Mouse (Mus musculus): ENCODE measurements around the gene Yipf1. TPM values are rescaled to one million over a fixed set of nuclear protein-coding genes. Genes with fewer than 3 reads are reported as not detected.
A peak's percentile ranks its signal among the peaks of the same experiment; 100 is the strongest.
"Not testable (repeated sequence)": the region's sequence is repeated elsewhere in the genome, so short reads cannot be mapped to it uniquely, and the experiment has no call there.

The Yipf1 gene
- polyA plus RNA-seq, 1 experiment from 2014 or later: 71.7 TPM

GRCm38 (mm10) chr4:107358460-107358859 lies 44.3 kb downstream of the Yipf1 start:
- ATAC-seq: no peak
- Histone ChIP-seq H3K9me3 (ENCODE audit: low read length) (no peaks in the 10 kb centered on the region), H3K4me2 (replicated peaks; ENCODE audit: low read depth, low read length) (no peak overlapping the region), H3K9ac (replicated peaks; ENCODE audit: low read depth) (no peak overlapping the region), H3K27me3 (replicated peaks; ENCODE audit: insufficient read depth, low read length) (no peaks in the 10 kb centered on the region), H3K36me3 (ENCODE audit: insufficient read depth, low read length) (no peaks in the 10 kb centered on the region), H3K4me1 (ENCODE audit: insufficient read depth, low read depth, low read length) (no peaks in the 10 kb centered on the region), H3K4me3 (ENCODE audit: low read depth, low read length) (no peak overlapping the region), H3K27ac (ENCODE audit: low read length) (no peak overlapping the region)
- TF ChIP-seq CTCF (IDR thresholded peaks at IDR 0.05) (no peak), EP300 (IDR thresholded peaks at IDR 0.05) (no peak)
- 91% methylated on average over 3 of the region's 3 CpGs for WGBS
- no peak for DNase-seq (ENCODE audit: low spot score)

GRCm38 (mm10) chr4:107360457-107361145 lies 46.4 kb downstream of the Yipf1 start:
- no peak overlapping the region for H3K4me3 ChIP-seq (ENCODE audit: low read depth, low read length)
- no peaks in the 10 kb centered on the region for H3K27me3 ChIP-seq (replicated peaks; ENCODE audit: insufficient read depth, low read length)
- no peak overlapping the region for H3K4me2 ChIP-seq (replicated peaks; ENCODE audit: low read depth, low read length)
- DNase-seq (ENCODE audit: low spot score) (peak; percentile 48), ATAC-seq (peak; percentile 28)
- H3K36me3 ChIP-seq (ENCODE audit: insufficient read depth, low read length): no peaks in the 10 kb centered on the region
- no peak overlapping the region for H3K27ac ChIP-seq (ENCODE audit: low read length)
- WGBS: 70% methylated on average over 7 of the region's 7 CpGs
- H3K9ac ChIP-seq (replicated peaks; ENCODE audit: low read depth): no peak overlapping the region
- TF ChIP-seq EP300 (IDR thresholded peaks at IDR 0.05) (no peak), CTCF (IDR thresholded peaks at IDR 0.05) (no peak)
- no peaks in the 10 kb centered on the region for H3K4me1 ChIP-seq (ENCODE audit: insufficient read depth, low read depth, low read length)
- H3K9me3 ChIP-seq (ENCODE audit: low read length): no peaks in the 10 kb centered on the region

GRCm38 (mm10) chr4:107362755-107363154 lies 48.6 kb downstream of the Yipf1 start:
- WGBS: 67% methylated on average over 4 of the region's 4 CpGs
- H3K9ac ChIP-seq (replicated peaks; ENCODE audit: low read depth): no peak overlapping the region
- TF ChIP-seq CTCF (IDR thresholded peaks at IDR 0.05) (no peak), EP300 (IDR thresholded peaks at IDR 0.05) (no peak)
- no peak overlapping the region for H3K4me3 ChIP-seq (ENCODE audit: low read depth, low read length)
- H3K27me3 ChIP-seq (replicated peaks; ENCODE audit: insufficient read depth, low read length): no peaks in the 10 kb centered on the region
- H3K9me3 ChIP-seq (ENCODE audit: low read length): no peaks in the 10 kb centered on the region
- no peaks in the 10 kb centered on the region for H3K36me3 ChIP-seq (ENCODE audit: insufficient read depth, low read length)
- ATAC-seq (no peak), DNase-seq (ENCODE audit: low spot score) (no peak)
- H3K4me2 ChIP-seq (replicated peaks; ENCODE audit: low read depth, low read length): no peak overlapping the region
- no peak overlapping the region for H3K27ac ChIP-seq (ENCODE audit: low read length)
- no peaks in the 10 kb centered on the region for H3K4me1 ChIP-seq (ENCODE audit: insufficient read depth, low read depth, low read length)

- Histone ChIP-seq H3K9me3 (ENCODE audit: low read length) (no peaks in the 10 kb centered on the region), H3K9ac (replicated peaks; ENCODE audit: low read depth) (no peak overlapping the region), H3K4me2 (replicated peaks; ENCODE audit: low read depth, low read length) (no peak overlapping the region), H3K4me3 (ENCODE audit: low read depth, low read length) (no peak overlapping the region), H3K27me3 (replicated peaks; ENCODE audit: insufficient read depth, low read length) (no peaks in the 10 kb centered on the region), H3K36me3 (ENCODE audit: insufficient read depth, low read length) (no peaks in the 10 kb centered on the region), H3K4me1 (ENCODE audit: insufficient read depth, low read depth, low read length) (no peaks in the 10 kb centered on the region), H3K27ac (ENCODE audit: low read length) (no peak overlapping the region)
- no peak for DNase-seq (ENCODE audit: low spot score)
- TF ChIP-seq EP300 (IDR thresholded peaks at IDR 0.05) (no peak), CTCF (IDR thresholded peaks at IDR 0.05) (peak; percentile 27; the same call in 1 of the 2 replicates)
- 65% methylated on average over 6 of the region's 6 CpGs for WGBS
- ATAC-seq: no peak
These were observed 49.4 kb downstream of the Yipf1 start for GRCm38 (mm10) chr4:107363573-107363972.

GRCm38 (mm10) chr4:107364190-107364639 lies 50.1 kb downstream of the Yipf1 start:
- Histone ChIP-seq H3K4me2 (replicated peaks; ENCODE audit: low read depth, low read length) (no peak overlapping the region), H3K9me3 (ENCODE audit: low read length) (no peaks in the 10 kb centered on the region), H3K36me3 (ENCODE audit: insufficient read depth, low read length) (no peaks in the 10 kb centered on the region), H3K4me1 (ENCODE audit: insufficient read depth, low read depth, low read length) (no peaks in the 10 kb centered on the region), H3K27me3 (replicated peaks; ENCODE audit: insufficient read depth, low read length) (no peaks in the 10 kb centered on the region), H3K27ac (ENCODE audit: low read length) (no peak overlapping the region), H3K9ac (replicated peaks; ENCODE audit: low read depth) (no peak overlapping the region), H3K4me3 (ENCODE audit: low read depth, low read length) (no peak overlapping the region)
- peak; percentile 69 for DNase-seq (ENCODE audit: low spot score)
- WGBS: 81% methylated on average over 5 of the region's 5 CpGs
- ATAC-seq: no peak
- TF ChIP-seq EP300 (IDR thresholded peaks at IDR 0.05): no peak
- no peak for TF ChIP-seq CTCF (IDR thresholded peaks at IDR 0.05)

- ATAC-seq; H3K4me3 ChIP-seq (ENCODE audit: low read depth, low read length); H3K9ac ChIP-seq (replicated peaks; ENCODE audit: low read depth); H3K27ac ChIP-seq (ENCODE audit: low read length); H3K9me3 ChIP-seq (ENCODE audit: low read length); H3K4me2 ChIP-seq (replicated peaks; ENCODE audit: low read depth, low read length); H3K36me3 ChIP-seq (ENCODE audit: insufficient read depth, low read length); H3K4me1 ChIP-seq (ENCODE audit: insufficient read depth, low read depth, low read length); H3K27me3 ChIP-seq (replicated peaks; ENCODE audit: insufficient read depth, low read length); DNase-seq (ENCODE audit: low spot score): not testable (repeated sequence)
These were observed 52.2 kb downstream of the Yipf1 start for GRCm38 (mm10) chr4:107366408-107366807.

Data from lung, postnatal 0 days (tissue).